Mouse (Mus musculus) stomach, embryonic 16.5 days (tissue): Measurements from ENCODE around the gene Ppp1r18. TPM values are rescaled to one million over a fixed set of nuclear protein-coding genes. Genes with fewer than 3 reads are reported as not detected.

ENCODE experiments used
- ATAC-seq: fragments of 200-750 bp; cut with Nextera tagmentation; 2 replicates; pipeline ENCODE4 v1.8.0; 2017; ENCODE audit warnings: moderate number of reproducible peaks, moderate TSS enrichment; ENCODE audit not compliant: insufficient read depth, low FRiP score
- H3K27ac ChIP-seq: fragments of 300-500 bp; sonication (generic); 2 replicates; pipeline ENCODE4 v1.5.1; 2014; ENCODE audit warnings: low read length
- H3K27me3 ChIP-seq: fragments of 300-500 bp; sonication (generic); 2 replicates; pipeline ENCODE4 v1.6.1; 2014; ENCODE audit warnings: low read length, control low read depth, mixed read lengths; ENCODE audit not compliant: control insufficient read depth, insufficient read depth
- H3K36me3 ChIP-seq: fragments of 300-500 bp; sonication (generic); 2 replicates; pipeline ENCODE4 v1.6.1; 2014; ENCODE audit warnings: low read length; ENCODE audit not compliant: control insufficient read depth, insufficient read depth
- H3K4me1 ChIP-seq: fragments of 300-500 bp; sonication (generic); 2 replicates; pipeline ENCODE4 v1.6.1; 2014; ENCODE audit warnings: low read length, control low read depth, mixed read lengths; ENCODE audit not compliant: control insufficient read depth, insufficient read depth
- H3K4me2 ChIP-seq: fragments of 300-500 bp; sonication (generic); 2 replicates; pipeline ENCODE4 v1.6.1; 2014; ENCODE audit warnings: low read depth, low read length, mixed read lengths
- H3K4me3 ChIP-seq: fragments of 300-500 bp; sonication (generic); replicated peaks from 2 replicates; pipeline ENCODE4 v1.5.1; 2014; ENCODE audit warnings: mild to moderate bottlenecking, low read length
- H3K9ac ChIP-seq: fragments of 300-500 bp; sonication (generic); 2 replicates; pipeline ENCODE4 v1.6.1; 2014; ENCODE audit warnings: low read length
- H3K9me3 ChIP-seq: fragments of 300-500 bp; sonication (generic); replicated peaks from 2 replicates; pipeline ENCODE4 v1.6.1; 2016; ENCODE audit warnings: low read length, control low read depth; ENCODE audit not compliant: control insufficient read depth
- WGBS: fragments of 180-500 bp; shearing (Covaris S2); extraction: QIAGEN DNeasy Blood & Tissue Kit; methylation state at CpG from one replicate; pipeline ENCODE4 v1.1.7; 2014; 5-methylcytosine and 5-hydroxymethylcytosine counted together
- polyA plus RNA-seq: library from polyadenylated mRNA; unstranded; fragments of >200 nt; fragmentation: Nextera tagmentation; extraction: Ambion mirVana; gene quantifications from 2 replicates; pipeline ENCODE4 v1.2.1, GENCODE M21; 2015

Ppp1r18 gene
- polyA plus RNA-seq, 1 experiment from 2014 or later: 20.1 TPM

GRCm38 (mm10) chr17:35897644-35898573 lies 32.5 kb downstream of the Ppp1r18 start:
- 0 out of 2 replicates have a peak, but pooled peaks cover 1% of the 10 kb centered on the region for H3K36me3 ChIP-seq
- no peak overlapping the region for H3K27ac ChIP-seq
- peak; percentile 48; the same call in 1 of the 2 replicates for ATAC-seq
- H3K9ac ChIP-seq: peak overlapping the region; percentile 93
- peak overlapping the region; percentile 88 for H3K4me3 ChIP-seq
- peak overlapping the region; percentile 49 for H3K4me2 ChIP-seq
- H3K4me1 ChIP-seq: peaks cover 8% of the 10 kb centered on the region
- no peaks in the 10 kb centered on the region for H3K27me3 ChIP-seq
- no peaks in the 10 kb centered on the region for H3K9me3 ChIP-seq
- 38% methylated on average over 23 of the region's 23 CpGs for WGBS

GRCm38 (mm10) chr17:35900636-35901035 lies 35.2 kb downstream of the Ppp1r18 start:
- H3K4me2 ChIP-seq: no peak overlapping the region
- H3K27ac ChIP-seq: no peak overlapping the region
- H3K4me1 ChIP-seq: peaks cover 8% of the 10 kb centered on the region
- H3K36me3 ChIP-seq: 0 out of 2 replicates have a peak, but pooled peaks cover 11% of the 10 kb centered on the region
- H3K9ac ChIP-seq: no peak overlapping the region
- no peak overlapping the region for H3K4me3 ChIP-seq
- H3K9me3 ChIP-seq: no peaks in the 10 kb centered on the region
- 84% methylated on average over 3 of the region's 3 CpGs for WGBS
- H3K27me3 ChIP-seq: no peaks in the 10 kb centered on the region
- ATAC-seq: no peak

- H3K9ac ChIP-seq: no peak overlapping the region
- no peak overlapping the region for H3K27ac ChIP-seq
- no peak for ATAC-seq
- H3K4me3 ChIP-seq: no peak overlapping the region
- H3K4me1 ChIP-seq: no peaks in the 10 kb centered on the region
- 87% methylated on average over 9 of the region's 9 CpGs for WGBS
- H3K27me3 ChIP-seq: no peaks in the 10 kb centered on the region
- no peaks in the 10 kb centered on the region for H3K9me3 ChIP-seq
- H3K36me3 ChIP-seq: 0 out of 2 replicates have a peak, but pooled peaks cover 11% of the 10 kb centered on the region
- no peak overlapping the region for H3K4me2 ChIP-seq
Observed at GRCm38 (mm10) chr17:35903343-35903991, 38.1 kb downstream of the Ppp1r18 start.

- Histone ChIP-seq H3K27ac (no peak overlapping the region), H3K9me3 (no peaks in the 10 kb centered on the region), H3K27me3 (no peaks in the 10 kb centered on the region), H3K4me1 (peaks cover 5% of the 10 kb centered on the region), H3K4me2 (no peak overlapping the region), H3K9ac (no peak overlapping the region), H3K36me3 (0 out of 2 replicates have a peak, but pooled peaks cover 11% of the 10 kb centered on the region), H3K4me3 (no peak overlapping the region)
- 78% methylated on average over 4 of the region's 4 CpGs for WGBS
- ATAC-seq: no peak
Observed at GRCm38 (mm10) chr17:35903992-35904355, 38.6 kb downstream of the Ppp1r18 start.

GRCm38 (mm10) chr17:35905587-35905986 lies 40.2 kb downstream of the Ppp1r18 start:
- no peaks in the 10 kb centered on the region for H3K27me3 ChIP-seq
- H3K4me2 ChIP-seq: no peak overlapping the region
- H3K36me3 ChIP-seq: 0 out of 2 replicates have a peak, but pooled peaks cover 11% of the 10 kb centered on the region
- no peak overlapping the region for H3K4me3 ChIP-seq
- no peak for ATAC-seq
- H3K4me1 ChIP-seq: peaks cover 12% of the 10 kb centered on the region
- no peak overlapping the region for H3K27ac ChIP-seq
- H3K9ac ChIP-seq: no peak overlapping the region
- 95% methylated on average over 1 of the region's 1 CpGs for WGBS
- H3K9me3 ChIP-seq: no peaks in the 10 kb centered on the region

GRCm38 (mm10) chr17:35907609-35908008 lies 42.2 kb downstream of the Ppp1r18 start:
- H3K4me2 ChIP-seq: no peak overlapping the region
- H3K4me1 ChIP-seq: peaks cover 12% of the 10 kb centered on the region
- no peak overlapping the region for H3K9ac ChIP-seq
- no peak for ATAC-seq
- H3K9me3 ChIP-seq: no peaks in the 10 kb centered on the region
- WGBS: 79% methylated on average over 2 of the region's 2 CpGs
- H3K4me3 ChIP-seq: no peak overlapping the region
- H3K27me3 ChIP-seq: no peaks in the 10 kb centered on the region
- 0 out of 2 replicates have a peak, but pooled peaks cover 16% of the 10 kb centered on the region for H3K36me3 ChIP-seq
- H3K27ac ChIP-seq: no peak overlapping the region

GRCm38 (mm10) chr17:35909186-35909918 lies 44.0 kb downstream of the Ppp1r18 start:
- H3K9me3 ChIP-seq: no peaks in the 10 kb centered on the region
- H3K36me3 ChIP-seq: peaks cover 20% of the 10 kb centered on the region; the same call in 1 of the 2 replicates
- peak overlapping the region; percentile 81 for H3K9ac ChIP-seq
- H3K27ac ChIP-seq: peak overlapping the region; percentile 60
- H3K4me2 ChIP-seq: peak overlapping the region; percentile 99
- H3K4me1 ChIP-seq: peaks cover 12% of the 10 kb centered on the region
- ATAC-seq: peak; percentile 25; the same call in 1 of the 2 replicates
- H3K4me3 ChIP-seq: peak overlapping the region; percentile 66
- 16% methylated on average over 20 of the region's 20 CpGs for WGBS
- no peaks in the 10 kb centered on the region for H3K27me3 ChIP-seq

- Histone ChIP-seq H3K4me3 (peak within 1 kb of the TSS; percentile 66), H3K27me3 (no peaks in the 10 kb centered on the region), H3K4me1 (peaks cover 12% of the 10 kb centered on the region), H3K9ac (peak within 1 kb of the TSS; percentile 81), H3K36me3 (peaks cover 23% of the 10 kb centered on the region; the same call in 1 of the 2 replicates), H3K4me2 (peak within 1 kb of the TSS; percentile 99), H3K9me3 (no peaks in the 10 kb centered on the region), H3K27ac (peak within 1 kb of the TSS; percentile 83)
- ATAC-seq: peak; percentile 91
- 2% methylated on average over 25 of the region's 25 CpGs for WGBS
Observed at GRCm38 (mm10) chr17:35909919-35910369, 44.6 kb downstream of the Ppp1r18 start, which contains the start of gene Atat1. TSS of gene Atat1 (minus strand) at chr17:35910075.
